Mouse (Mus musculus) left cerebral cortex, postnatal 25 days (tissue): ENCODE data around the gene Diras2. TPM values are rescaled to one million over a fixed set of nuclear protein-coding genes. Genes with fewer than 3 reads are reported as not detected.

ENCODE experiments used
- DNase-seq, 2 experiments: peaks; one replicate each; pipeline ENCODE4 v3.0.0; 2022; ENCODE audit warnings: low spot score in 2 of 2, mixed read lengths in 1 of 2
- intact Hi-C: fragments of 180-260 bp; cut with DNase I; formaldehyde crosslinking; loops from one replicate; pipeline ENCODE4 v1.15.1; 2025
- total RNA-seq, 2 experiments: library from RNA; stranded (reverse); gene quantifications; 2 replicates each; pipeline ENCODE4 v1.2.3; 2021

Diras2 gene
- total RNA-seq, 2 experiments from 2014 or later = 169 to 177 TPM

DNA sequence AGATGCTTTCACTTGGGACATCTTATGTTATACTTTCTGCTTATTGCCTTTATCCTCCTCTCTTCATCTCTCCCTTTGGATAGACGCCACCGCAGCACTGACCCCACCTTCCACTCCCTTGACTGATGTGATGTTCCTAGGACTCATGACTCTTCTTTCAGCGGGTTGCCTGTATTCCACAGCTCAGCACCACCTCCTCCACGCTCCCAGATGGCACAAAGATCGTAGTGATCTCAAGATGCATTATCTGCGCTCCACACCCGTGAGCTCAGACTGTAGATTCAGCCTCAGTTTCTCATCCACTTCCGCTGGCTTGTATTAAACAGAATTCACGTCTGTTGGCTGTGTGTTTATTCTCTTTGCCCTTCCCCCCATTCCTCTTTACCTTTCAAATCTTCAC is 23.6 kb upstream of the Diras2 start:
- intact Hi-C loops = loop anchor here (5.0 kb wide), 1 partner anchor 68 kb away; no protein-coding TSS in a partner anchor
- peak in 1 of 2 experiments; percentile 49 for DNase-seq

DNA sequence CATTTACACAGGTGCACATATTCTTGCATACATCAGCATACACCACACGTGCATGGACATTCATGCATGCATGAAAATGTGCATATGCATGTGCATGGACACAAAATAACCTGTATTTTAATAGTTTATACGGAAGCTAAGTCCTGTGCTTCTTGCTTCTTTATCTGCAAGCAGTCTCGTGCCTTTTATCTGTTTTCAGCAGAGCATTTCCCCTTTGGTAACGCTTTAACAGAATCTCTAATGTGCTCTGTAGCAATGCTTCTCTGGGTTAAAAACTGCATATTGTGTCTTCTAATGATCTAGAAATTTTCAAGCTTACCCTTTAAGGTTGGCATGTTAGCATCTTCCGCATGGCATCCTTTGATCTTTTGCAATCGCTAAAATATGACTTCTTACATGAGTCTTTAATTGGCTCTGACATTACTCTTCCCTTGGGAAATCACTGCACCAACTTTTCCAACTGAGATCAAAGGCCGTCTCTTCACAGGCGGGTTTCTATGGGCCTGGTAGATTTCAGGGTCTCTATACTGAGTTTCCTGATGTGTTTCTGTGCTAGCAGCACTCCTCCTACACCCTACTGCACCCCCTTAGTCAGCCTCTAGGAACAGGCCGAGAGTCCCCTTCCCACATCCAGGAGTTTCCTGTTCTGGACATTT is 21.9 kb upstream of the Diras2 start:
- no peak for DNase-seq
- intact Hi-C loops = loop anchor here (5.0 kb wide), 1 partner anchor 69 kb away; no protein-coding TSS in a partner anchor

GRCm38 (mm10) chr13:52551275-52551674 is 20.2 kb upstream of the Diras2 start:
- DNase-seq = no peak
- intact Hi-C loops = loop anchor here (5.0 kb wide), 1 partner anchor 71 kb away; no protein-coding TSS in a partner anchor

DNA sequence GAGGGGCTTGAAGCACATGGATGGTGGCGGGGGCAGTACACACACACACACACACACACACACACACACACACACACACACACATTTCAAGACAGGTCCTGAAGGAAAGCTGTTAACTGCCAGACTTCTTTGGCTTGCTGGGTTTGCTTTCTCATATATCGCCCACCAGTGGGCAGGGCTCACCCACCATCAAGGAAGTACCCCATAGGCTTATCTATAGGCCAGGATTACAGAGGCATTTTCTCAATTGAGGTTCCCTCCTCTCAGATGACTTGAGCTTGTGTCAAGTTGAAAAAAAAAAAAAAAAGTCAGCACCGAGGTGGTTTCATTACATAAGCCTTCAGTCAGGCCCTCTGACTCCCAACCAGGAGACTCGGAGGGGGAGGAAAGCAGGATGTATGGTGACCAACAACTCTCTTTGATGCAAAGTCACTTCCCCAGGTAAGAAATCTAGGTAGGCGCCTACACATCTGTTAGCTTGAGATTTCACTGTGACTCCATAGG is 19.7 kb upstream of the Diras2 start:
- DNase-seq = no peak
- intact Hi-C loops = loop anchor here (5.0 kb wide), 1 partner anchor 72 kb away; no protein-coding TSS in a partner anchor

DNA sequence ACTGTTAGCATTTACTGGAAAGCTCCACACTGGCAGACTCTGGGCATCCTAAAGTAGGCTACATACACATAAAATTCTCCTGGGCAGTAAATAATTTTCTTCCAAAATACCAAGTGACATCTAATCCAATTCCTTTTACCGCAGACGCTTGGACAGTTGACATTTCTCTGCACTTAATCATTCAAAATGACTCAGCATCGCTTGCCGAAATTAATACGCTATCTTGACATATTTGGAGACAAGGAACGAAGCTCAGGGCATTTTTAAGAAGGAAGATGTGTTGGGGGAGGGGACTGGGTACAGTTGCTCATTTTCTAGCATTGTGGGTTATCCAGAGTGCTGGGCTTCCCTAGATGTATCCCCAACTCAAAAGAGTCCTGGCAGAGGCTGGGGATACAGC is 15.2 kb upstream of the Diras2 start:
- intact Hi-C loops = no loop called here
- DNase-seq = no peak

GRCm38 (mm10) chr13:52542636-52543035 is 11.6 kb upstream of the Diras2 start:
- no peak for DNase-seq
- intact Hi-C loops = no loop called here

GRCm38 (mm10) chr13:52542036-52542526 is 11.0 kb upstream of the Diras2 start:
- intact Hi-C loops = no loop called here
- DNase-seq = no peak

GRCm38 (mm10) chr13:52541385-52542035 is 10.4 kb upstream of the Diras2 start:
- DNase-seq = no peak
- intact Hi-C loops = no loop called here

DNA sequence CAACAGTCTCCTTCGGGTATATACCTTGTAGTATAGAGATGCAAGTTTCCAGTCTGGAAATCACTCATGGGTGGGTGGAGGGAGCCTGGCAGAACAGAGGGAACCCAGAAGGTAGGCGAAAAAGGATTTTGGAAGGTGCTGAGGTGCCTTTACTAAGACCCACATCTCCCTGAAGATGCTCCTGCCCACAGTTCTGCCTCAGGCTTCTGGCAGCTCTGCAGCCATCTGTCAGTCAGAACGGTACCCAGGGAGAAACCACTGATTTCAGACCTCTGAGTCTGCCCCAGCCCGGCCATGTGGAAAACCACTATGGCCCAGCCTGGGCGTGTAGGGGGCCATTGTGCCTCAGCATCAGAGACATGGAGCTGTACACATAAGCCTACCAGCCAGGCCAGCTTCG is 8.4 kb upstream of the Diras2 start:
- DNase-seq = peak in 1 of 2 experiments; percentile 70
- intact Hi-C loops = loop anchor here (5.0 to 10.0 kb wide), 2 partner anchors 88 to 695 kb away; partner anchors contain the start of gene Gadd45g

DNA sequence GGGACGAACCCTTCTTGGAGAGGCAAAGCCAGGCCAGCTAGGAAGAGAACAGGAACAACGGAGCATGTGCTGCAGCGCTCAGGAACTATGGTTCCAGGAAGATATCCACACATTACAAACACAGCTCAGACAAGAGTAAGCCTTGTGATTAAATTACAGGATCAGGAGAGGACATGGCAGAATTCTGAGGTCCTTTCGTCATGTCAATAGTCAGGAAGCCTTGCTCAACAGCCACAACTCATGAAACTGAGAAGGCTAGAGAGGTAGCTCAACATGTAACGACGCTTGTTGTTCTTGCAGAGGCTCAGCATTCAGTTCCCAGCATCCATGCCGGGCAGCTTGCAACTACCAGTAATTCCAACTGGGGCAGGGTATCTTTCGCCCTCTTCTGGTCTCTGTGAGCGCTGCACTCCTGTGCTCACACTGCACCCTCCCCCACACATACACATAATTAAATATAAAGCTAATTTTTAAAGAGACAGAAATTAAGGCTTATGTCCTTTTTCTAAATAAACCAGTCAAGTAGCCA is 7.6 kb upstream of the Diras2 start:
- intact Hi-C loops = loop anchor here (5.0 to 10.0 kb wide), 2 partner anchors 89 to 694 kb away; partner anchors contain the start of gene Gadd45g
- DNase-seq = no peak

DNA sequence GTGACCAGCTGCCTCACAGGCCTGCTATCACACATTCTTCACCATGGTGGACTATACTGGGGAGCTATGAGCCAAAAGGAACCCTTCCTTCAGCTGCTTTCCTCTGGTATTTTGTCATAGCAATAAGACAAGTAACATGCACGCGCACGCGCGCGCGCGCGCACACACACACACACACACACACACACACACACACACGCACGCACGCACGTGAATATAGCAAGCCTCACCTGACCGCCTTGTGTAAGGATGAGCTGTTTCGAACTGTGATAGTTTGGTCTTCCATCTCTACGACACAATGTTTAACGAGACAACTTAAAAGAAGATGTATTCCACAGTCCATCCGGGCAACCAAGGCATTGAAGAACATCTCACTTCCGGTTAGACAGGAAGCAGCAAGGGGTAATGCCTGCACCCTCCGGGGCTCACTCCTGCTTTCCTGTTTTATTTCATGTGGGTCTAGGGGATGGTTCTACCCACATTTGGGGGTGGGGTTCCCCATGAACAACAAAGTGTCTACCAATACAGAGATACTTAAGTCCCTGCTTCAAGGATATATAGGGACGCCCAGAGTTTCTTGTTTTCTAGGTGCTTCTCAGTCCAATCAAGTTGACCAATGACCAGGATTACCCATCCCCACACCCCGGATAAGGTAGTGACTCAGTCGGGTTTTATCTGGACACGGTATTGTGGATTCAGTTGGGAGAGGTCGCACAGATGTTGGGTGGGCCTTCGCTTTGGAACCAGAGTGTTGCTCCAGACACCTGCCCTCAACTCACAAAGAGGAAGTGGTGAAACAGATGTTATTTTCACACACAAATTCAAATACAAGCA is 6.9 kb upstream of the Diras2 start:
- no peak for DNase-seq
- intact Hi-C loops = loop anchor here (5.0 to 10.0 kb wide), 2 partner anchors 89 to 693 kb away; partner anchors contain the start of gene Gadd45g

DNA sequence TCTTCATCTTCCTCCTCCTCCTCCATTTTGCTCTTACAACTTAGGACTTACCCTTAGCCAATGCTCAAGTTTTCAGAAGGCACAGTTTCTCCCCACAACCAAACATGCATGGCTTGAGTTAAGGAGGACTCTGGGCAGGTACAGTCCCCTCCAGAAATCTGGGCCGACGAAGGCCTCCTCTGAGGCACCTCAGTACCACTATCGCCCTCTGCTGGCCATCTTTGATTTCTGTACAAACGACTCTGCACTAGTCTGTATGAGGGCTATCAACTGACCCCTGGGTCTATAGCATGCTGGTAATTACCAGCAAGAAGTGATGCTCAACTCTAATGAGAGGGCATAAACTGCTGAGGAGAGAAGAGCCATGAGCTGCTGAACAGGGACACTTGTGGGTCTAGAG is 4.5 kb upstream of the Diras2 start:
- DNase-seq = peak in 1 of 2 experiments; percentile 43
- intact Hi-C loops = loop anchor here (5.0 to 10.0 kb wide), 2 partner anchors 92 to 691 kb away; partner anchors contain the start of gene Gadd45g

DNA sequence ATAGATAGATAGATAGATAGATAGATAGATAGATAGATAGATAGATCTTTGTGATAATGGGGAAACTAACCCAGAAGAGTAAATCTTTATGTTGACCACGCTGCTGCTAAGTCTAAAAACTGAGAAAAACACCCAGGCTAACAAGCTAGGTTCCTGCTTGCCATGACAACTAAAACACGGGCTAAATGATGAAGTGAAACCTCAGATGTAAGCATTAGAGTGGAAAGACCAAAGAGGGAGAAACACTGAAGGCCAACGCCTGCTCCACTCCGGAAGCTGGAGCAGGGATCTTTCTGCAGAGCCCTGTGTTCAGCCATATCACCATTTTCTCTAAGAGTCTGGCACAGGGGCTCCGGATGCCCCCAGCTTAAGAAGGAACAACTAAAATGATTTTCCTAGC is 2.6 kb upstream of the Diras2 start:
- intact Hi-C loops = loop anchor here (5.0 to 10.0 kb wide), 2 partner anchors 186 to 689 kb away; partner anchors contain the start of gene Gadd45g
- no peak for DNase-seq

GRCm38 (mm10) chr13:52530008-52530945 is 802 bp downstream of the Diras2 start:
- peak; percentile 82 to 93 for DNase-seq
- intact Hi-C loops = loop anchor here (1.0 to 10.0 kb wide), 5 partner anchors 85 to 685 kb away; partner anchors contain the start of gene Gadd45g

DNA sequence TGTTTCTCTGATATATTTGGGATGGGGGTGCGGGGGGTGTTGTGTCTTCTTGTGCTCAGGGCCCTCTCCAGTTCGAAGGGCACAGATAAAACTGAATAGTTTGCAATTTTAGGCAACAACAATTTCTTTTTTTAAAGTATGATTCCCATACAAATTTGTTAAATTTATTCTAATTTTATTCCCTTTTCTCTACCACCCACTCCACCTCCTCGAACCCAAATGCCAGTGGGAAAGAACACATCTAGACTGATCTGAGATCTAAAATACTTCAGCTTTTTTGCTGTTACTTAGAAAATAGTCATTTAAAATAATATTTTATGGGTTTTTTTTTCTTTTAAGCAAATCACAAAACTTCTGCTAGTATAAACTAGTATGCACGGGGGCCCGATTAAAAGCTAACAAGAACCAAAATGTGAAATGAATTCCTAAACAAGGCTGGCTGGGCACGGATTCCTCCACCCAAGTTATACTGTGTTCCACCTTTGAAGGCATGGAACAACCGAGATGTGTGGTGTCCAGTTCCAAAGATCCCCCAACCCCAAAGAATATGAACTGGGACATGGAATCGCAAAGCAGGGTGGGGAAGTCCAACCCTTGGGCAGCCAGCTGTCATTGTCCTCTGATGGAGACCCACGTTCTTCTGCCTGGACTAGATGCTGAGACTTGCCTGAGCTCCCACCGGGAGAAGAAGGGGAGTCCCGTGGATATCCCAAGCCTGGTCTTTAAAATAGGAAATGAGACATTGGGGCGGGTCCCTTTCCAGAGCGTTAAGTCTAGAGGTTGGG is 1.7 kb downstream of the Diras2 start:
- intact Hi-C loops = no loop called here
- DNase-seq = peak in 1 of 2 experiments; percentile 57

DNA sequence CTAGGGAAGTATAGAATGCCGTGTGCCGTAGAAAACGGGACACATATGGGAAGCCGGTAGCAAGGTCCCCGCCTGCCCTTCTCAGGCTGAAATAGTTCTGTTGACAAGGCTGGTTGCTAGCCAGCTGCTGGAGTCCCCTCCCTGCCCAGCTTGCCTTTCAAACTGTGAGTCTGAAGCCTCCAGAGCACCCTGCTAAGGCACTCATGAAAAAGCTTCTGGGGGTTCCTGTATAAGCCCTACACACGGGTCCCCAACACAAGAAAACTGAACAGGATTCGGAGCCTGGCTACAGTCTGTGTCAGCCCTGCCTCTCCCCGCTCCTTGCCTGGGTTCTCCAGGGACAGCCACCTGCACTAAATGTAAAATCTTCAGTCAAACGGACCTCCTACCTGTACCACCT is 2.3 kb downstream of the Diras2 start:
- DNase-seq = peak in 1 of 2 experiments; percentile 51
- intact Hi-C loops = no loop called here

GRCm38 (mm10) chr13:52528281-52528680 is 2.8 kb downstream of the Diras2 start:
- intact Hi-C loops = no loop called here
- DNase-seq = no peak
